8 mouse cellular contexts compared by ENCODE assay signal in the genomic region with DNA sequence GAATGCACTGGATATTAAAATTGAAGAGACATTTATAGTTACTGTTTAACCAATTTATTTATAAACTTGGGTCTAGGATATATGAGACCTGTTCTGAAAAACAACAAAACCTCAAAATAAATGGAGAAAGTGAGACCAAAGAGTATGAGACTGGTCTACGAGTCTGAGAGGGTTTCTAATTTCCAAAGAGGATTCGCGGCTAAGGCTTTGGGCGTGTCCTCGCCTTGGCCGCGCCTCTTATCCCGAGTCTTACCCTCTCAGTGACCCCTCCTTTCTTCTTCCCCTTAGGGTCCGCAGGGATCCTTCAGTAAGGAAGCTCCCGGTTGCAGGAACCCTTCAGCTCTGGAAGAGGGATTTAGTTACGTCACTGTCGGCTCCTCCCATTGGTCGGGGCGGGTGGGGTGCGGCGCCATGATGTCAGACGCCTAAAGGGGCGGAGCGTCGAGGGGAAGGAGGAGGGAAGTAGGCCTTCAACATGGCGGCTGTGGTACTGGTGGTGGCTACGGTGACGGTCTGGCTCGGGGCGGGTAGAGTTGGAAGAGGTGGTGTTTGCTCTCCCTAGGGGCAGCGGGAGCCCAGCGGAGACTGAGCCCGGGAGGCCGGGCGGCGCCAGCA. TPM values are rescaled to one million over a fixed set of nuclear protein-coding genes. Genes with fewer than 3 reads are reported as not detected.
DNase-seq lines count a peak whose midpoint lies in the region; ATAC-seq lines count a peak whose summit lies in the region.

Ubap1 (plus strand) TSS at position 413 of the 615 bp plus-strand sequence.

- peak within 1 kb of the TSS; percentile 76 for H3K4me2 ChIP-seq in intestine, embryonic 14.5 days (ENCODE audit: low read length)

- H3K9me3 ChIP-seq in intestine, embryonic 14.5 days (ENCODE audit: control insufficient read depth, low read length) = no peaks in the 10 kb centered on the region

- peaks cover 8% of the 10 kb centered on the region for H3K4me1 ChIP-seq in intestine, embryonic 14.5 days (replicated peaks; ENCODE audit: control insufficient read depth, insufficient read depth, low read length)

- H3K9ac ChIP-seq in intestine, embryonic 14.5 days (ENCODE audit: low read length) = peak within 1 kb of the TSS; percentile 71

- peak; percentile 99 for ATAC-seq in intestine, embryonic 14.5 days (replicated peaks; ENCODE audit: low FRiP score, low TSS enrichment, low read depth)

- WGBS in intestine, embryonic 14.5 days = 1% methylated on average over 31 of the region's 31 CpGs

- no peaks in the 10 kb centered on the region for H3K27me3 ChIP-seq in intestine, embryonic 14.5 days (replicated peaks; ENCODE audit: control insufficient read depth, insufficient read depth, low read length)

- 0 out of 2 replicates have a peak, but pooled peaks cover 6% of the 10 kb centered on the region for H3K36me3 ChIP-seq in intestine, embryonic 14.5 days (ENCODE audit: control insufficient read depth, insufficient read depth, low read length)

- DNase-seq in adrenal gland, adult 18-20 months (ENCODE audit: low spot score in 2 of 2) = peak; percentile 88
- DNase-seq in embryo, embryonic 11 days = peak; percentile 98
- DNase-seq in gastrocnemius, postnatal 25 days = peak; percentile 96
- DNase-seq in intestine, embryonic 14.5 days (ENCODE audit: low spot score) = peak; percentile 96
- DNase-seq in left cerebral cortex, postnatal 14 days (ENCODE audit: low spot score in 2 of 2) = peak; percentile 90 to 94
- peak; percentile 99 for DNase-seq in mesoderm, embryonic 11.5 days (ENCODE audit: low read depth, low spot score)
- peak; percentile 83 to 90 for DNase-seq in right cerebral cortex, postnatal 36 days (ENCODE audit: low spot score in 2 of 2)
- DNase-seq in yolk sac, embryonic 10.5 days (ENCODE audit: low spot score) = peak; percentile 99

- peak within 1 kb of the TSS; percentile 72 for H3K4me3 ChIP-seq in intestine, embryonic 14.5 days (ENCODE audit: low read depth, low read length)

- intact Hi-C loops in left cerebral cortex, postnatal 14 days (cut with DNase I) = no loop called here

- peak within 1 kb of the TSS; percentile 93 for H3K27ac ChIP-seq in intestine, embryonic 14.5 days (ENCODE audit: low read depth)

RNA-seq across cellular contexts. Expression of gene Ubap1, which starts in this region (rescaled TPM):
- total RNA-seq in adrenal gland, adult 18-20 months (2021) = 10 to 100 TPM; 52.3 to 56.9 TPM
- 10 to 100 TPM; 30.2 to 33.2 TPM for total RNA-seq in gastrocnemius, postnatal 25 days (2021)
- polyA plus RNA-seq in intestine, embryonic 14.5 days (2014; fragmentation: Nextera tagmentation; extraction: Ambion mirVana) = 50.5 and 54.8 TPM in 2 replicates
- total RNA-seq in left cerebral cortex, postnatal 14 days (2021) = 10 to 100 TPM; 42.1 to 45.7 TPM

Comparison
In these comparisons a context has a peak if more than half of its experiments do, and no peak if none do; other contexts are left out.
1. Peak in every context shown above with its lines: DNase-seq, ATAC-seq, H3K4me3 ChIP-seq and H3K27ac ChIP-seq.